Mouse (Mus musculus) erythroblast, embryonic 14.5 days (primary cell): Measurements from ENCODE around the gene Cox4i1.

Source experiments
- GATA1 ChIP-seq: IDR thresholded peaks from 2 replicates; pipeline ENCODE4 v1.6.1; 2012; ENCODE audit warnings: low read length, inconsistent platforms, mixed read lengths
- TAL1 ChIP-seq: IDR thresholded peaks from 3 replicates; pipeline ENCODE4 v1.6.1; 2012; ENCODE audit warnings: low read length, inconsistent platforms, mixed read lengths

- TF ChIP-seq TAL1 (no peak), GATA1 (no peak)
Observed at GRCm38 (mm10) chr8:120634329-120634839, 33.6 kb upstream of the Cox4i1 start.
